Mouse (Mus musculus): ENCODE measurements at regions not wholly inside any gene's neighbourhood (a gene's known extent, or its start where the extent isn't known, plus 50 kb on each side); places are given as distances from the start of the nearest gene placed in this dataset.
"Not testable (repeated sequence)": the region's sequence is repeated elsewhere in the genome, so short reads cannot be mapped to it uniquely, and the experiment has no call there.

- Histone ChIP-seq H3K27me3 (ENCODE audit: control insufficient read depth, insufficient read depth, low read length) (no peaks in the 10 kb centered on the region), H3K4me3 (ENCODE audit: control insufficient read depth, low read depth, low read length) (no peak overlapping the region), H3K36me3 (ENCODE audit: control insufficient read depth, insufficient read depth, low read length) (no peaks in the 10 kb centered on the region), H3K4me1 (ENCODE audit: control insufficient read depth, insufficient read depth, low read length) (peaks cover 4% of the 10 kb centered on the region; the same call in 1 of the 2 replicates), H3K27ac (ENCODE audit: control insufficient read depth, insufficient read depth, low read depth, low read length) (no peak overlapping the region)
- TF ChIP-seq POLR2A (IDR thresholded peaks at IDR 0.05; ENCODE audit: control insufficient read depth, low read depth, low read length) (no peak), CTCF (IDR thresholded peaks at IDR 0.05; ENCODE audit: control insufficient read depth, insufficient read depth, insufficient replicate concordance, low read depth, low read length) (no peak)
These were observed 93.1 kb downstream of the Enc1 start for GRCm38 (mm10) chr13:97333801-97334534.

- H3K36me3 ChIP-seq (ENCODE audit: control insufficient read depth, insufficient read depth, low read length) = no peaks in the 10 kb centered on the region
- TF ChIP-seq CTCF (IDR thresholded peaks at IDR 0.05; ENCODE audit: control insufficient read depth, insufficient read depth, insufficient replicate concordance, low read depth, low read length) (no peak), POLR2A (IDR thresholded peaks at IDR 0.05; ENCODE audit: control insufficient read depth, low read depth, low read length) (no peak)
- no peak overlapping the region for H3K4me3 ChIP-seq (ENCODE audit: control insufficient read depth, low read depth, low read length)
- no peaks in the 10 kb centered on the region for H3K27me3 ChIP-seq (ENCODE audit: control insufficient read depth, insufficient read depth, low read length)
- H3K27ac ChIP-seq (ENCODE audit: control insufficient read depth, insufficient read depth, low read depth, low read length) = no peak overlapping the region
- peaks cover 4% of the 10 kb centered on the region; the same call in 1 of the 2 replicates for H3K4me1 ChIP-seq (ENCODE audit: control insufficient read depth, insufficient read depth, low read length)
These were observed 90.2 kb downstream of the Enc1 start for GRCm38 (mm10) chr13:97331072-97331471.

- H3K4me3 ChIP-seq (ENCODE audit: control insufficient read depth, low read depth, low read length); H3K27ac ChIP-seq (ENCODE audit: control insufficient read depth, insufficient read depth, low read depth, low read length); H3K4me1 ChIP-seq (ENCODE audit: control insufficient read depth, insufficient read depth, low read length); H3K36me3 ChIP-seq (ENCODE audit: control insufficient read depth, insufficient read depth, low read length); H3K27me3 ChIP-seq (ENCODE audit: control insufficient read depth, insufficient read depth, low read length): not testable (repeated sequence)
These were observed 80.4 kb downstream of the Enc1 start for GRCm38 (mm10) chr13:97321307-97321706.

GRCm38 (mm10) chr13:97320756-97321155, 79.9 kb downstream of the Enc1 start:
- Histone ChIP-seq H3K4me1 (ENCODE audit: control insufficient read depth, insufficient read depth, low read length) (no peaks in the 10 kb centered on the region), H3K36me3 (ENCODE audit: control insufficient read depth, insufficient read depth, low read length) (no peaks in the 10 kb centered on the region), H3K27me3 (ENCODE audit: control insufficient read depth, insufficient read depth, low read length) (no peaks in the 10 kb centered on the region), H3K27ac (ENCODE audit: control insufficient read depth, insufficient read depth, low read depth, low read length) (no peak overlapping the region), H3K4me3 (ENCODE audit: control insufficient read depth, low read depth, low read length) (no peak overlapping the region)
- TF ChIP-seq POLR2A (IDR thresholded peaks at IDR 0.05; ENCODE audit: control insufficient read depth, low read depth, low read length) = no peak
- no peak for TF ChIP-seq CTCF (IDR thresholded peaks at IDR 0.05; ENCODE audit: control insufficient read depth, insufficient read depth, insufficient replicate concordance, low read depth, low read length)

- Histone ChIP-seq H3K4me1 (ENCODE audit: control insufficient read depth, insufficient read depth, low read length) (no peaks in the 10 kb centered on the region), H3K27me3 (ENCODE audit: control insufficient read depth, insufficient read depth, low read length) (no peaks in the 10 kb centered on the region), H3K4me3 (ENCODE audit: control insufficient read depth, low read depth, low read length) (no peak overlapping the region), H3K36me3 (ENCODE audit: control insufficient read depth, insufficient read depth, low read length) (no peaks in the 10 kb centered on the region), H3K27ac (ENCODE audit: control insufficient read depth, insufficient read depth, low read depth, low read length) (no peak overlapping the region)
- TF ChIP-seq CTCF (IDR thresholded peaks at IDR 0.05; ENCODE audit: control insufficient read depth, insufficient read depth, insufficient replicate concordance, low read depth, low read length) (no peak), POLR2A (IDR thresholded peaks at IDR 0.05; ENCODE audit: control insufficient read depth, low read depth, low read length) (no peak)
These were observed 79.4 kb downstream of the Enc1 start for GRCm38 (mm10) chr13:97320298-97320697.

- TF ChIP-seq CTCF (IDR thresholded peaks at IDR 0.05; ENCODE audit: control insufficient read depth, insufficient read depth, insufficient replicate concordance, low read depth, low read length) = no peak
- H3K4me1 ChIP-seq (ENCODE audit: control insufficient read depth, insufficient read depth, low read length) = no peaks in the 10 kb centered on the region
- H3K27ac ChIP-seq (ENCODE audit: control insufficient read depth, insufficient read depth, low read depth, low read length) = no peak overlapping the region
- no peaks in the 10 kb centered on the region for H3K36me3 ChIP-seq (ENCODE audit: control insufficient read depth, insufficient read depth, low read length)
- no peaks in the 10 kb centered on the region for H3K27me3 ChIP-seq (ENCODE audit: control insufficient read depth, insufficient read depth, low read length)
- no peak overlapping the region for H3K4me3 ChIP-seq (ENCODE audit: control insufficient read depth, low read depth, low read length)
These were observed 76.7 kb downstream of the Enc1 start for GRCm38 (mm10) chr13:97317633-97318032.

- H3K36me3 ChIP-seq (ENCODE audit: control insufficient read depth, insufficient read depth, low read length) = no peaks in the 10 kb centered on the region
- H3K27ac ChIP-seq (ENCODE audit: control insufficient read depth, insufficient read depth, low read depth, low read length) = no peak overlapping the region
- no peaks in the 10 kb centered on the region; the same call in 1 of the 2 replicates for H3K4me1 ChIP-seq (ENCODE audit: control insufficient read depth, insufficient read depth, low read length)
- no peaks in the 10 kb centered on the region for H3K27me3 ChIP-seq (ENCODE audit: control insufficient read depth, insufficient read depth, low read length)
- no peak overlapping the region for H3K4me3 ChIP-seq (ENCODE audit: control insufficient read depth, low read depth, low read length)
- TF ChIP-seq CTCF (IDR thresholded peaks at IDR 0.05; ENCODE audit: control insufficient read depth, insufficient read depth, insufficient replicate concordance, low read depth, low read length) (no peak), POLR2A (IDR thresholded peaks at IDR 0.05; ENCODE audit: control insufficient read depth, low read depth, low read length) (no peak)
These were observed 71.8 kb downstream of the Enc1 start for GRCm38 (mm10) chr13:97312420-97313370.
